ENCODE assay signal across 9 mouse cellular contexts in genomic region chr14:12821831-12822490, GRCm38 (mm10). TPM values are rescaled to one million over a fixed set of nuclear protein-coding genes. Genes with fewer than 3 reads are reported as not detected.
A peak's percentile ranks its signal among the peaks of the same experiment; 100 is the strongest.
DNase-seq lines count a peak whose midpoint lies in the region; ATAC-seq and TF ChIP-seq lines count a peak whose summit lies in the region.
"Had no signal": no experiment of that assay in that cellular context is flagged by ENCODE, and none has a peak within 500 bp of the region (broad histone marks: within the 10 kb centered on the region; RNA-seq: fewer than 3 reads in every experiment).

No protein-coding gene starts in this region.

- H3K27me3 ChIP-seq in kidney, embryonic 15.5 days, result peaks cover 28% of the 10 kb centered on the region
- H3K27me3 ChIP-seq in forebrain, embryonic 12.5 days, result no peaks in the 10 kb centered on the region
- H3K27me3 ChIP-seq in hindbrain, embryonic 15.5 days, result no peaks in the 10 kb centered on the region
- peaks cover 23% of the 10 kb centered on the region for H3K27me3 ChIP-seq in limb, embryonic 14.5 days (ENCODE audit: control insufficient read depth, insufficient read depth, low read length)

- no peaks in the 10 kb centered on the region for H3K9me3 ChIP-seq in kidney, embryonic 15.5 days (replicated peaks)
- no peaks in the 10 kb centered on the region for H3K9me3 ChIP-seq in forebrain, embryonic 12.5 days
- no peaks in the 10 kb centered on the region for H3K9me3 ChIP-seq in hindbrain, embryonic 15.5 days
- H3K9me3 ChIP-seq in limb, embryonic 14.5 days (ENCODE audit: control insufficient read depth, low read length), result no peaks in the 10 kb centered on the region

- WGBS in kidney, embryonic 15.5 days, result under 1% methylated on average over 55 of the region's 58 CpGs
- under 1% methylated on average over 54 of the region's 58 CpGs for WGBS in forebrain, embryonic 12.5 days
- WGBS in hindbrain, embryonic 15.5 days, result 0% methylated on average over 55 of the region's 58 CpGs
- WGBS in limb, embryonic 14.5 days, result under 1% methylated on average over 30 of the region's 58 CpGs

- no peaks in the 10 kb centered on the region for H3K36me3 ChIP-seq in kidney, embryonic 15.5 days
- H3K36me3 ChIP-seq in forebrain, embryonic 12.5 days (replicated peaks), result no peaks in the 10 kb centered on the region
- H3K36me3 ChIP-seq in hindbrain, embryonic 15.5 days, result no peaks in the 10 kb centered on the region
- H3K36me3 ChIP-seq in limb, embryonic 14.5 days (ENCODE audit: control insufficient read depth, insufficient read depth, low read length), result no peaks in the 10 kb centered on the region

- H3K4me2 ChIP-seq in kidney, embryonic 15.5 days, result peak overlapping the region; percentile 97
- peak overlapping the region; percentile 75 for H3K4me2 ChIP-seq in forebrain, embryonic 12.5 days
- peak overlapping the region; percentile 73 for H3K4me2 ChIP-seq in hindbrain, embryonic 15.5 days
- H3K4me2 ChIP-seq in limb, embryonic 14.5 days (replicated peaks; ENCODE audit: low read depth, low read length, severe bottlenecking), result peak overlapping the region; percentile 92

- H3K4me1 ChIP-seq in kidney, embryonic 15.5 days, result peaks cover 20% of the 10 kb centered on the region
- peaks cover 8% of the 10 kb centered on the region for H3K4me1 ChIP-seq in forebrain, embryonic 12.5 days
- H3K4me1 ChIP-seq in hindbrain, embryonic 15.5 days (replicated peaks), result peaks cover 39% of the 10 kb centered on the region
- peaks cover 8% of the 10 kb centered on the region; the same call in 1 of the 2 replicates for H3K4me1 ChIP-seq in limb, embryonic 14.5 days (ENCODE audit: control insufficient read depth, insufficient read depth, low read length)

- TF ChIP-seq POLR2A in limb, embryonic 14.5 days (IDR thresholded peaks at IDR 0.05; ENCODE audit: borderline replicate concordance, extremely low read depth, insufficient read depth, insufficient read length), result no peak

- ATAC-seq in kidney, embryonic 15.5 days (replicated peaks; ENCODE audit: low FRiP score), result peak; percentile 86
- peak; percentile 82 for ATAC-seq in forebrain, embryonic 12.5 days (ENCODE audit: low FRiP score)
- ATAC-seq in hindbrain, embryonic 15.5 days (ENCODE audit: low FRiP score, low read depth), result peak; percentile 81
- peak; percentile 53 for ATAC-seq in limb, embryonic 14.5 days (ENCODE audit: low FRiP score, low read depth)
- ATAC-seq in megakaryocyte-erythroid progenitor cell, adult 5-6 weeks (replicated peaks; ENCODE audit: low FRiP score, low TSS enrichment, poor library complexity, severe bottlenecking), result no peak

- no peak overlapping the region for H3K27ac ChIP-seq in kidney, embryonic 15.5 days
- H3K27ac ChIP-seq in forebrain, embryonic 12.5 days, result peak overlapping the region; percentile 94
- H3K27ac ChIP-seq in hindbrain, embryonic 15.5 days (replicated peaks), result peak overlapping the region; percentile 99
- no peak overlapping the region for H3K27ac ChIP-seq in limb, embryonic 14.5 days (replicated peaks; ENCODE audit: low read depth, low read length)
- H3K27ac ChIP-seq: macrophage had no signal

- 0 out of 2 replicates have a peak overlapping the region, but pooled peaks have one; percentile 17 for H3K9ac ChIP-seq in kidney, embryonic 15.5 days
- peak overlapping the region; percentile 92 for H3K9ac ChIP-seq in forebrain, embryonic 12.5 days
- peak overlapping the region; percentile 99 for H3K9ac ChIP-seq in hindbrain, embryonic 15.5 days
- peak overlapping the region; percentile 47 for H3K9ac ChIP-seq in limb, embryonic 14.5 days (ENCODE audit: low read depth, low read length, severe bottlenecking)

- no peak for DNase-seq in kidney, adult 11 months
- peak; percentile 2 for DNase-seq in c-Kit-positive CD71-negative TER-119-negative erythroid progenitor cells, embryonic 14.5 days (ENCODE audit: low read depth)
- DNase-seq in limb, embryonic 14.5 days (ENCODE audit: low spot score), result peak; percentile 3
- peak; percentile 91 for DNase-seq in retina, postnatal 1 day

- peak overlapping the region; percentile 56 for H3K4me3 ChIP-seq in kidney, embryonic 15.5 days (replicated peaks)
- H3K4me3 ChIP-seq in forebrain, embryonic 12.5 days (replicated peaks), result peak overlapping the region; percentile 77
- peak overlapping the region; percentile 62 for H3K4me3 ChIP-seq in hindbrain, embryonic 15.5 days
- H3K4me3 ChIP-seq in limb, embryonic 14.5 days (replicated peaks; ENCODE audit: low read length), result peak overlapping the region; percentile 48

RNA-seq across cellular contexts. Expression of gene Cadps, which starts 0.9 kb away (rescaled TPM):
- 0.19 and 0.51 TPM in 2 replicates for polyA plus RNA-seq in kidney, embryonic 15.5 days (2015; fragmentation: Nextera tagmentation; extraction: Ambion mirVana)
- 15.1 and 15.9 TPM in 2 replicates for polyA plus RNA-seq in forebrain, embryonic 12.5 days (2016; fragmentation: Nextera tagmentation; extraction: Ambion mirVana)
- polyA plus RNA-seq in hindbrain, embryonic 15.5 days (2015; fragmentation: Nextera tagmentation; extraction: Ambion mirVana), result 40.8 and 44.0 TPM in 2 replicates
- polyA plus RNA-seq in limb, embryonic 14.5 days (2012; rRNA removed), result 4.2 and 5.9 TPM in 2 replicates
- 2.8 and 4.9 TPM in 2 replicates for polyA plus RNA-seq in limb, embryonic 14.5 days (2014; fragmentation: Nextera tagmentation; extraction: Ambion mirVana)
- total RNA-seq in megakaryocyte-erythroid progenitor cell, adult 5-6 weeks (2014; fragmentation: Nextera tagmentation), result not detected in 2 replicates
- total RNA-seq in megakaryocyte-erythroid progenitor cell, adult 5-6 weeks (2017), result not detected in 2 replicates
- polyA plus RNA-seq: macrophage had no signal

Comparison
In these comparisons a context has a peak if more than half of its experiments do, and no peak if none do; other contexts are left out.
1. H3K27ac ChIP-seq: peak in forebrain, embryonic 12.5 days (single experiment) and hindbrain, embryonic 15.5 days (single experiment); none in kidney, embryonic 15.5 days (single experiment) and limb, embryonic 14.5 days (single experiment).
2. H3K9ac ChIP-seq: peak in every context shown above with its lines; median percentile 99 in hindbrain, embryonic 15.5 days; 92 in forebrain, embryonic 12.5 days; 47 in limb, embryonic 14.5 days; 17 in kidney, embryonic 15.5 days.
3. Peak in every context shown above with its lines, with median percentiles within 50 percentile points of each other: H3K4me2 ChIP-seq and H3K4me3 ChIP-seq.